Mouse (Mus musculus) ES-Bruce4 (cell line): ENCODE measurements around the gene Mtor.

Source experiments
- CTCF ChIP-seq: IDR thresholded peaks from one replicate; pipeline ENCODE4 v1.8.1; 2011; ENCODE audit warnings: low read depth, low read length
- EP300 ChIP-seq: IDR thresholded peaks from 2 replicates; pipeline ENCODE4 v1.6.1; 2011; ENCODE audit warnings: low read depth, low read length; ENCODE audit not compliant: insufficient read depth

GRCm38 (mm10) chr4:148415575-148415974 lies 32.8 kb upstream of the Mtor start:
- TF ChIP-seq CTCF = no peak
- TF ChIP-seq EP300 = no peak
